Mouse (Mus musculus) left cerebral cortex, adult 2 months (tissue): ENCODE data around the gene Cmtm3. TPM values are rescaled to one million over a fixed set of nuclear protein-coding genes. Genes with fewer than 3 reads are reported as not detected.

ENCODE experiments used
- DNase-seq, 2 experiments: peaks; one replicate each; pipeline ENCODE4 v3.0.0; 2021 to 2022; ENCODE audit warnings: low spot score in 2 of 2, mixed read lengths in 1 of 2; ENCODE audit errors: extremely low spot score in 1 of 2
- H3K27ac ChIP-seq: fragments of 200-600 bp; 2 replicates; pipeline ENCODE4 v1.8.1; 2022
- H3K4me3 ChIP-seq: fragments of 200-600 bp; 2 replicates; pipeline ENCODE4 v1.8.1; 2022
- CTCF ChIP-seq: fragments of 200-600 bp; IDR thresholded peaks from 2 replicates; pipeline ENCODE4 v1.8.1; 2022; ENCODE audit warnings: antibody characterized with exemption, mild to moderate bottlenecking, moderate library complexity
- intact Hi-C: fragments of 180-260 bp; cut with DNase I; formaldehyde crosslinking; loops from one replicate; pipeline ENCODE4 v1.15.1; 2025
- total RNA-seq, 2 experiments: library from RNA; stranded (reverse); gene quantifications; 2 replicates each; pipeline ENCODE4 v1.2.3; 2021

Cmtm3 gene
- total RNA-seq, 2 experiments from 2014 or later = 11.9 to 12.8 TPM

DNA sequence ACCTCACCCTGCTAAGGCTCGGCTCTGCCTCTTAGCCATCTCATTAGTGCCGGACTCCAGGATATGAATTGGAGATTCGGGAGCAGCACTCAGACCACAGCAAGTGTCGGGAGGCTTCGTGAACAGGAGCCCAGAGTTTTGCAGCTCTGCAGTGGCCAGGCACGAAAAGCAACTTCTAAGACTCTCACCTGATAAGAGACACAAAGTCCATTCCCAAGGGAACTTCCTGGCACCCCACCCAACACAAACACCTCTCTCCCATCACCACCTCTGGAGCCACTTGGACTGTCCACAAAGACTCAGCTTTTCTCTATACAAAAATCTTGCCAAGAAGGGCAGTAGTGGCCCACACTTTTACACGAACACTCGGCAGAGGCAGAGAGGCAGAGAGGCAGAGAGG is 51.0 kb downstream of the Cmtm3 start:
- intact Hi-C loops = no loop called here
- Histone ChIP-seq H3K27ac (no peak overlapping the region), H3K4me3 (no peak overlapping the region)
- TF ChIP-seq CTCF = no peak
- no peak for DNase-seq

DNA sequence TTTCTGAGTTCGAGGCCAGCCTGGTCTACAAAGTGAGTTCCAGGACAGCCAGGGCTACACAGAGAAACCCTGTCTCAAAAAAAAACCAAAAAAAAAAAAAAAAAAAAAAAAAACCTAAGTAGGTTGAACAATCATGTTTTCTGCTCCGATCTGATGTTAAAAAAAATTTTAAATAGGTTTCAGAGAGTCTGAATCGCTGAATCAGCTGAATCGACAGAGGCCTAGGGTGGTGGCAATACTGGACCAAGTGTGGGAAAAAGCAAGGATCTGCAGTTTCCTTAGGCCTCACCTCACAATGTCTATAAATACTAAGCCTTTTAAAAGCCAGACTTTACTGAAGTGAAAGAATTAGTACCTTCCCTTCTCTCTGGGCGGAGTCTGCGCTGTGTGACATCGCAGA is 53.9 kb downstream of the Cmtm3 start:
- no peak for DNase-seq
- no peak overlapping the region; the same call in 1 of the 2 replicates for H3K4me3 ChIP-seq
- H3K27ac ChIP-seq = no peak overlapping the region
- TF ChIP-seq CTCF = no peak
- intact Hi-C loops = no loop called here

DNA sequence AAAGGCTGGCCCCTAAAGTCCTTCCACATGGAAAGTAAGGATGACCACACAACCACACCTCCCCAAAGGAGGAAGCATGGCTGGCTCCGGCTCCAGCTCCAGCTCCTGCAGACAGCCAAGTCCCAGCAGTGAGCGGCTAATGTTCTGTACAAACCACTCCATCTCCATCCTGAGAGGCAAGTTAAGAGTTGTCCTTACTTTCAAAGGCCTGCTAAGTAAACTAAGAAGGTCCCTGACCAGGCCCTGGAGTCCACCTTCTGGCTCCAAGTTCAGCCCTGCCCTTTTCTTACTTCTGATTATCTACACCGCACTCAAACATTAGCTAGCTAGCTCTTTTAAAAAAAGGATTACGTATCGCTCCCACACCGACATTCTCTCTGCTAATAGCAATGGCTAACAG is 54.6 kb downstream of the Cmtm3 start:
- no peak for DNase-seq
- intact Hi-C loops = loop anchor here (2.0 kb wide), 1 partner anchor 49 kb away; no protein-coding TSS in a partner anchor

DNA sequence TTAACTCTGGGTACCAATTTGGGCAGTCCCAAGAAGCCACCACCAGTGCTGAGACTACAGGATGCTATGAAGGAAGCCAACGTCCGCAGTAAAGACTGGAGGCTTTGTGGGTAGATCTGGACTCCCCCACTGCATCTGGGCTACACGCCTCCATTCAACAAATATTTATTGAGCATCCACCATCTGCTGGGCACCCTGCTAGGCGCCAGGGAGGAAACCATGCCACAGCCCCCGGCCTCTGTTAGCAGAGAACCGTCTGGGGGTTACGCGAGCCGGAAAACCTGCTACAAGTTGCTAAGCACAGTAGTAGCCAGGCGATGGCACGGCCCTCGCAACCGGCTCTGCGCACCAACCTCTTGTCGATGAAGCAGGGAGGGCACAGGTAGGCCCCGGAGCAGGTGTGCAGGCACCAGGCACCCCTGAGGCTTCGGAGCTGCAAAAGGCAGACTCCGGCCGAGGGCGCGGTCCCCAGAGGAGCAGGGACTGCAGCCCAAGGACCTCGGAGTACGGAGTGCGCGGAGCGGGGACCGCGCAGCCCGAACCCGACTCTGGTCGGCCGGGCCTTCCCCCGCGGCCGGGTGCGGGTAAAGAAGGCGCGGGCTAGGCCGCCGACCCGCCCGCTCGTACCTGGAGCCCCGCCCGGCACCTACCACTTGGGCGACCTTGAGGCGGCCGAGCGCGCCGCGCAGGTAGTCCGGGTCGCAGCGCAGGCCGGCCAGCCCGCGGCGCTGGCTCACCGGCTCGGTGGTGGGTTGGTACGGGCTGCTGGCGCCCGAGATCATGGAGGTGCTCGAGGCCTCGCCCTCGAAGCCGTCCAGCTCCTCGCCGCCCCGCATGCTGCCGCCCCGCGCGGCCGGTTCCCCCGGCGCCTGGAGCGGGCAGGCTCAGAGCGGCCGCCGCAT is 55.8 kb downstream of the Cmtm3 start:
- peak; percentile 44 to 50 for DNase-seq
- TF ChIP-seq CTCF = no peak; the same call in 1 of the 2 replicates

More for the DNA sequence above, 54.6 kb downstream of the Cmtm3 start:
- Histone ChIP-seq H3K27ac (no peak overlapping the region), H3K4me3 (peak overlapping the region; percentile 80)
- TF ChIP-seq CTCF = no peak

DNA sequence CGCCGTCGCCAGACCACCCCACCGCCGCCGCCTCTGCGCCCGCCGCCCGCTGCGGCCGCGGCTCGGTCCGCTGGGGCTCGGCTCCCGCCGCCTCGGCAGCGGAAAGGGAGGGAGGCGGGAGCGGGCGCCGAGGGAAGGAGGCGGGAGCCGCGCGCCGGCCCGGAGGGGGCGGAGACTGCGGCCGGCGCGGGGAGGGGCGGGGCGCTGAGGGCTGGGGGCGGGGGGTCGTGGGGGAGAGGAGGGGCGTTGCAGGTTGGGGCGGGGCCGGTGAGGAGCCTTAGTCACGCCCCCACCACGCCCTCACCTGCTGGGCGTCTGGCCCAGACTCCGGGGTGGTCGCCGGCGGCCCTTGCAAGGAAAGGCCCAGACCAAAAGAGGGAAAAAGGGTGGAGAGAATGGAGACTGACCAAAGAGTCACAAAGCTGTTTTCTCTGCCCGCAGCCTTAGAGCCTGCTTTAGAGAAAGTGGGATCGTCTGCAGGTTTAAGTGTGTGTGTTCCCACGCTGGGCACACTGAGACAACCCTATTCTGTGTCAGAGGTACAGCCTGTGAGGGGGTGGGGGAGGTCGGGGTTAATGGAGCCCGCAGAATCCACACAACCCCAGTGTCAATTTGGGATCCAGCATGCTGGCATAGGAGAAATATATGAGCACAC is 56.6 kb downstream of the Cmtm3 start, which contains the start of gene Cmtm4:
Gene Cmtm4, minus strand, starts transcription at position 105 of the 655 bp plus-strand sequence.
- Histone ChIP-seq H3K27ac (peak within 1 kb of the TSS; percentile 84), H3K4me3 (peak within 1 kb of the TSS; percentile 80)
- DNase-seq = peak; percentile 64 to 66
- no peak for TF ChIP-seq CTCF
- intact Hi-C loops = loop anchor here (2.0 to 5.0 kb wide), 2 partner anchors 41 to 51 kb away; no protein-coding TSS in a partner anchor

More for the DNA sequence above, 55.8 kb downstream of the Cmtm3 start:
- Histone ChIP-seq H3K4me3 (peak overlapping the region; percentile 80), H3K27ac (peak overlapping the region; percentile 84)
- intact Hi-C loops = loop anchor here (2.0 to 5.0 kb wide), 2 partner anchors 42 to 50 kb away; no protein-coding TSS in a partner anchor

Other genes with a start within 250 kb of the Cmtm3 start
- 10 to 100 TPM; 11.7 to 12.0 TPM for gene Cdh5, start 237.8 kb upstream of the Cmtm3 start, total RNA-seq
- gene Bean1, start 169.0 kb upstream of the Cmtm3 start, total RNA-seq = 10 to 100 TPM in 1 of 2 experiments, 1 to 10 TPM in 1; 9.3 to 12.2 TPM
- 10 to 100 TPM; 40.3 to 41.6 TPM for gene Tk2, start 90.9 kb upstream of the Cmtm3 start, total RNA-seq
- gene Cklf, start 88.5 kb upstream of the Cmtm3 start, total RNA-seq = 1 to 10 TPM; 6.7 to 8.1 TPM
- gene Cmtm2a, start 46.2 kb upstream of the Cmtm3 start, total RNA-seq = not detected
- not detected for gene Gm45711, start 29.3 kb upstream of the Cmtm3 start, total RNA-seq
- gene Cmtm1, start 29.3 kb upstream of the Cmtm3 start, total RNA-seq = not detected
- not detected for gene Gm11020, start 17.8 kb upstream of the Cmtm3 start, total RNA-seq
- not detected for gene Cmtm2b, start 17.2 kb upstream of the Cmtm3 start, total RNA-seq
- gene Cmtm4, start 56.4 kb downstream of the Cmtm3 start, total RNA-seq = 10 to 100 TPM; 86.7 to 87.4 TPM
- 100 to 1,000 TPM; 279 to 326 TPM for gene Dync1li2, start 103.6 kb downstream of the Cmtm3 start, total RNA-seq
- 1 to 10 TPM; 1.9 to 2.0 TPM for gene Terb1, start 170.5 kb downstream of the Cmtm3 start, total RNA-seq
- gene Nae1, start 195.2 kb downstream of the Cmtm3 start, total RNA-seq = 10 to 100 TPM; 47.0 to 51.2 TPM
- 10 to 100 TPM; 31.9 to 32.3 TPM for gene Car7, start 195.3 kb downstream of the Cmtm3 start, total RNA-seq